Mouse (Mus musculus) A20 (cell line): Measurements from ENCODE around the gene Nox1.
"Not testable (repeated sequence)": the region's sequence is repeated elsewhere in the genome, so short reads cannot be mapped to it uniquely, and the experiment has no call there.

Experiments used
- DNase-seq: peaks from one replicate; pipeline ENCODE4 v3.0.0-alpha.2; 2011; ENCODE audit warnings: low read depth, low spot score

The Nox1 gene

DNA sequence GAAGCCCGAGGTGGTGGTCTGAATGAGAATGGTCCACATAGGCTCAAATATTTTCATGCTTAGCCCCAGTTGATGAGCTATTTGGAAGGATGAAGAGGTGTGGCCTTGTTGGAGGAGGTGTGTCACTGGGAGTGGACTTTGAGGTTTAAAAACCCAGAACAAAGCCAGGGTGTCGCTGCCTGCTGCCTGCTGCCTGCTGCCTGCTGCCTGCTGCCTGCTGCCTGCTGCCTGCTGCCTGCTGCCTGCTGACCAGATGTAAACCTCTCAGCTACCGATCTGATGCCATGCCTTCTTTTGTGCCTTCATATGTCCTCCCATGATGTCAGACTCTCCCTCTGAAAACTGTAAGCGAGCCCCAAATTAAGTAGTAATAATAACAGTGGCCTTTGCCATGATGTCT is at the start of gene Nox1:
Gene Nox1 (minus strand): TSS at position 101 of the 400 bp plus-strand sequence.
- no peak for DNase-seq

DNA sequence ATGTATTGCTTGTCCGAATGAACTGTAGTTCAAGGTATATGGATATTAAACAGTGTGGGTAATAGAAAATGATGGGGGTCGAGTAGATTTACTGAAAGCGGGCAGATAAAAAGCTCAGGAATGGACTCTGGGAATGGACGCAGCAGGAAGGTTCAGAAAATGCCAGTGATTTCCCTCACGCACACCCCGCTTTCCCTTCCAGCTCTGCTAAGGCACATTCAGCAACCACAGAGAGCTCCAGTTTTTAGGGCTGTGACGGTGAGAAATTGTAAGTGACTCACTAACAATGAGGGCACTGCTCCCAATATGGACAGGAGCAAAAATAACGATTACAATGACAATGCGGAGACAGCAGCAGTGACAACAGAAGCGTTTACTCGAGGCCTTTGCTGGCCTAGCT is 40.4 kb upstream of the Nox1 start:
- DNase-seq, result no peak

- DNase-seq, result no peak
Measured at GRCm38 (mm10) chrX:134261191-134261590, 39.4 kb upstream of the Nox1 start.

GRCm38 (mm10) chrX:134248202-134248601 is 26.4 kb upstream of the Nox1 start:
- DNase-seq, result no peak

DNA sequence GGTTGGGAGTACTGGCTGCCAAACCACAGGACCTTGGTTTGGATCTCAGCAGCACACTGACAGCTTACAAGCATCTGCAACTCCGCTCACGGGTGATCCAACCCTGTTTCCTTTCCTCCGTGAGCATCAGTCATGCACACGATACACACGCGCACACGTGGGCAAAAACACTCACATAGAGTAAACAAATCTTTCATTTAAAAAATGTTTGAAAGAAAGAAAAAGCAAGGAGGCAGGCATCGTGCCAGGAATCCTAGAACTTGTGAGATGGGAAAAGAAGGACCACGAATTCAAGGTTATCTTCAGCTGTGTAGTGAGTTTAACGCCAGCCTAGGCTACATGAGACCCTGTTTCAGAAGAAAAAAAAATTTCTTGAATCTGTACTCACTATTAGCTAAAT is 24.2 kb upstream of the Nox1 start:
- no peak for DNase-seq

DNA sequence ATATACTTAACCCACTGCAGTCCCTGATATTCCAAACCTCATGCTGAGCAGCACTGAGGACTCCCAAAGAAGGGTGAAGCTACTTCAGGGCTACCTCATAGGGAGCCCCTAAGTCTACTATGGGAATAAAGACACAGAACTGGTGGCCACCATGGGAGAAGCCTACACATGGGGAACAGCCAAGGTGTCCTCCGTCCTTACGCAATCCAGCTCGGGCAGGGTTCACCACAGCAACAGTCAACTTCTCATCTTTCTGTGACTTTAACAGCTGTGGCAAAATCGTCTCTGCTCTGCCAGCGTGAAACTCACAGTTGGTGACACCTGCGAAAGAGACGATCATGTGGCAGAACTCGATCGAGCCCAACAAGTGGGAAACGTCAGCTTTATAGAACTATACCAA is 16.5 kb upstream of the Nox1 start:
- no peak for DNase-seq

- DNase-seq, result no peak
Measured at GRCm38 (mm10) chrX:134233048-134233447, 11.3 kb upstream of the Nox1 start.

GRCm38 (mm10) chrX:134220618-134221017 is 1.1 kb downstream of the Nox1 start:
- DNase-seq, result no peak

- DNase-seq, result no peak
Measured at GRCm38 (mm10) chrX:134218161-134218560, 3.6 kb downstream of the Nox1 start.

GRCm38 (mm10) chrX:134211151-134211642 is 10.6 kb downstream of the Nox1 start:
- no peak for DNase-seq

GRCm38 (mm10) chrX:134208491-134208890 is 13.3 kb downstream of the Nox1 start:
- no peak for DNase-seq

- DNase-seq, result not testable (repeated sequence)
Measured at GRCm38 (mm10) chrX:134187201-134187600, 34.6 kb downstream of the Nox1 start, which contains the start of gene Arl13a. TSS of gene Arl13a (plus strand) at chrX:134187501.

GRCm38 (mm10) chrX:134174699-134175098 is 47.1 kb downstream of the Nox1 start:
- DNase-seq, result peak; percentile 33

GRCm38 (mm10) chrX:134170584-134170983 is 51.2 kb downstream of the Nox1 start:
- DNase-seq, result peak; percentile 61

- DNase-seq, result peak; percentile 80
Measured at GRCm38 (mm10) chrX:134163484-134163883, 58.3 kb downstream of the Nox1 start.

DNA sequence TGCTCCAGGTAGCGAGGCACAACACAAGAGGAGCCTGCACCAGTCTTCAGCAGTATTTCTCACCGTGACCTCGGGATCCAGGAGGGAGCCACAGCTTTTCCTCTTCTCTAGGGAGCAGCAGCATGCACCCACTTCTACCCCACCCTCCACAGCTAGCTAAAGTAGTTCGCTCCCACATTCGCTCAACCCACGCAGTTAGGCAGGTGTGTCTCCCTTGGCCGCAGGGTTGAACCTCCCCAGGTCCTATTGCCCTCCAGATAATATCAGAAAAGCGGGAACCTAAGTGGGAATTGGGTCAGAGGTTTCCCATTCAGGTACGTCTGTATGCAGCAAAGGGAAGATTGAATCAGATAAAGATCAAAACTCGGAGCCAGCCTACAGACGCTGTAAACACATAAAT is 58.9 kb downstream of the Nox1 start:
- DNase-seq, result peak; percentile 57

- DNase-seq, result peak; percentile 78
Measured at GRCm38 (mm10) chrX:134162043-134162720, 59.6 kb downstream of the Nox1 start, which contains the start of gene Xkrx. TSS of gene Xkrx (minus strand) at chrX:134162076.

DNA sequence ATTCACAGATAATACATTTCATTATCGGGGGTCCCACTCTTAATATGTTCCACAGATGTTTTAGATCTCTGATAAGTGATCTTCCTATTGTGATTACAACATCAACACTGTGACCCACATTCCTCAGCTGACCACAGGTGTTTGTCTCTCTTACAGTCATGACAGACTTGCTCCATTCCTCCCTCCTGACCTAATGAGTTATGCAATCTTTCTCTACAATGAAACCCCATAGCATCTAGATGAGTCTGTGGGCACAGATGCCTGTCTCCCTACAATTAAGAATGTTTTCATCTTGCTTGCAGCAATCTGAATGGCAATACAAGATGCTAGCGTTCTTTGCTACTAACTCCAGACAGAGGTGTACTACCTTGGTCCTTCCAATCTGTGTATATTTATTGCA is 61.3 kb downstream of the Nox1 start:
- DNase-seq, result peak; percentile 27

GRCm38 (mm10) chrX:134158151-134158550 is 63.6 kb downstream of the Nox1 start:
- DNase-seq, result no peak

DNA sequence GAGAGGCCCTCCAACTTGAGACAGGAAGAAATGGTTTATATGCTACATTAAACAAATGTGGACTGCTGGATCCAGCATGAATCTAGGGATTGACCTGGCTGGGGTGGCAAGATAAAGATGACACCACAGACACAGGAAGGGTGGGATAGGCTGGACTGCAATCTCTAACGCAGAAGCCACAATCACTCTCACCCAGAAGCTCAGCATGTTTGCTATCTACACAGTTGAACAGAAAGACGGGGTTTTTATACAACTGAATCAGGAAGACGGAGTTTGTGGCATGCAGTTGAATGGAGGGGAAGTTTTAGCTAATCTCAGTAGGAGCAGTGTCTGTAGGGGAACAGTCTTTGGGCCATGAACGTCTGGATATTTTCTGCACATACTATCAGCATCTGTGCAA is 79.8 kb downstream of the Nox1 start:
- no peak for DNase-seq

DNA sequence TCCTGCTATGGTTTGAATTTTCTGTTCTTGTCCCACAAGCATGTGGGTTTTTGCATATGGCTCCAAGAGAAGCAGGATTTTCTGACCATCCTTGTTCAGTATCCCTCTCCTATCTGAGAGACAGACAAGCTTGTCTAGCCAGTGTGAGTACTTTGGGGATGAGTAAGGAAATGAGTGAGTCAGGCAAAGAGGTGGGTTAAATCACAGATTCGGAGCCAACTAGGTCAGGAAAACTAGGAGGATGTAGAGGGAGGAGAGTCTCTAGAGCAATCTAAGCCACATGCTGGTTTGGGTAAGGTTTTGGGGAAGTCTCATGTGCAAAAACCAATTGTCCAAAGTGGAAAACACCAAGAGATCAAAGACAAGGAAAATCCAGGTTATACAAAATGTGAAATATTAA is 80.2 kb downstream of the Nox1 start:
- DNase-seq, result no peak

DNA sequence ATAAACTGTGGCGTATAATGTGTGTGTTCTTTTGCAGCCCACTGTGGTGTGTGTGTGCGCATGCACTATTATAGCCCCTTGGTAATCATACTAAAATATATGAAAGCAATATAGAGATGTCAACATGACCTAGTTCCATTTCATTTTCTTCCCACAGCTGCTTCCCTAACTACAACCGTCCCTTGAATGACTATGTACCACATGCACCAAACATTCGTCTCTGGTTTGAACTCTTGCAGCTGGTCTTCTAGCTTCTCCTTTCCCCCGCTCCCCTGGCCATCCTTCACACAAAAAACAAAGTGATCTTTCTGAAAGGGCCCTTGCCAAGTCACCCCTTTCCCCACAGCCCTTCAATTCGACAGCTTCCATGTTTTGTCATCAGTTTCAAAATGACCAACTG is 81.7 kb downstream of the Nox1 start:
- no peak for DNase-seq

DNA sequence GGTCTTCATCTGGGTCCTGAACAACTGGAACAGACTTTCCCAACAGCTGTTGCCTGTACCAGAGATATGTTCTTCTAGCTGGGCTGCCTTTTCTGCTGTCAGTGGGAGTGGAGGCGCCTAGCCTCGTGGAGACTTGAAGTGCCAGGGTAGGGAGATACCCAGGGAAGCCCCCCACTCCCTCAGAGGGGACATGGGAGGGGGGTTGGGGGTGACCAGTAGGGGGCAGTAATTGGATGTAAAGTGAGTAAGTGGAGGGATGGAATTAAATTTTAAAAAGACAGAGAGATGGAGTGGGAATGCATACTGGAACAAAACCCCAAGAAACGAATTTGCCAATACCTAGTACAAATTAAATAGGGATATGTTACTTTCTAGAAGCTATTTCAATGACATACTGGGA is 87.9 kb downstream of the Nox1 start:
- peak; percentile 43 for DNase-seq

- DNase-seq, result no peak
Measured at GRCm38 (mm10) chrX:134132295-134132694, 89.5 kb downstream of the Nox1 start.
